Mouse (Mus musculus): ENCODE data around the gene C1rl.

DNA sequence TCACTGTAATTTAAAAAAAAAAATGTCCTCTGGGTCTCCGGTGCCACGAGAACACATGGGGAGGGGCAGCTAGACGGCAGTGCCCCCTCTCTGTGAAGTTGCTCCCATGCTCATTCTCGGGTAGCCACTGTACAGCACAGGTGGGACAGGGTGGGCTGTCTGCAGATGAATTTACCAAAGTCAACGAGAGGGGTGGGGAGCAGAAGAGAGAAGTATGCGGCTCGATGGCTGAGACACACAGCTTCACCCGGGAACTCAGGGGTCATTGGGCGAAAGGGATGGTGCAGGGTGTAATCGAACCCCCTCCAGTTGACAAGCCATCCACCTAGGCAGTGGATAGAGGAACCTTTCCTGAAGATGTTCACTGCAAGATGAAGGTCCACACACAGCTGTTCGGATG, 16.1 kb upstream of the C1rl start:
- TF ChIP-seq CTCF (IDR thresholded peaks at IDR 0.05; ENCODE audit: borderline replicate concordance, insufficient read depth, low read depth, low read length) = no peak
- TF ChIP-seq POLR2A (IDR thresholded peaks at IDR 0.05; ENCODE audit: borderline replicate concordance, insufficient read depth, low read length) = no peak
